Mouse (Mus musculus): ENCODE measurements around the gene Nploc4. TPM values are rescaled to one million over a fixed set of nuclear protein-coding genes. Genes with fewer than 3 reads are reported as not detected.

Nploc4 gene
- polyA plus RNA-seq, 1 experiment from 2014 or later, result 23.5 TPM

GRCm38 (mm10) chr11:120377337-120377736 is 60.2 kb downstream of the Nploc4 start:
- Histone ChIP-seq H3K4me1 (ENCODE audit: control insufficient read depth, insufficient read depth, low read length) (peaks cover 21% of the 10 kb centered on the region), H3K27me3 (ENCODE audit: control insufficient read depth, insufficient read depth, low read length) (no peaks in the 10 kb centered on the region), H3K9ac (ENCODE audit: low read length) (peak overlapping the region; percentile 84), H3K4me3 (replicated peaks; ENCODE audit: low read length) (peak overlapping the region; percentile 90), H3K36me3 (ENCODE audit: control insufficient read depth, insufficient read depth, low read length) (peaks cover 7% of the 10 kb centered on the region; the same call in 1 of the 2 replicates), H3K27ac (ENCODE audit: low read length) (no peak overlapping the region), H3K4me2 (ENCODE audit: low read depth, low read length) (peak overlapping the region; percentile 94), H3K9me3 (replicated peaks; ENCODE audit: control insufficient read depth, low read length) (no peaks in the 10 kb centered on the region)
- ATAC-seq (ENCODE audit: insufficient read depth, low FRiP score), result no peak
- 65% methylated on average over 10 of the region's 10 CpGs for WGBS

- H3K36me3 ChIP-seq (ENCODE audit: control insufficient read depth, insufficient read depth, low read length), result peaks cover 7% of the 10 kb centered on the region; the same call in 1 of the 2 replicates
- peaks cover 21% of the 10 kb centered on the region for H3K4me1 ChIP-seq (ENCODE audit: control insufficient read depth, insufficient read depth, low read length)
- WGBS, result 86% methylated on average over 17 of the region's 17 CpGs
- H3K27me3 ChIP-seq (ENCODE audit: control insufficient read depth, insufficient read depth, low read length), result no peaks in the 10 kb centered on the region
- ATAC-seq (ENCODE audit: insufficient read depth, low FRiP score), result no peak
- H3K27ac ChIP-seq (ENCODE audit: low read length), result no peak overlapping the region
- H3K4me3 ChIP-seq (replicated peaks; ENCODE audit: low read length), result no peak overlapping the region
- no peaks in the 10 kb centered on the region for H3K9me3 ChIP-seq (replicated peaks; ENCODE audit: control insufficient read depth, low read length)
- H3K9ac ChIP-seq (ENCODE audit: low read length), result peak overlapping the region; percentile 84
- H3K4me2 ChIP-seq (ENCODE audit: low read depth, low read length), result no peak overlapping the region
These were observed 61.0 kb downstream of the Nploc4 start for GRCm38 (mm10) chr11:120376302-120377160.

GRCm38 (mm10) chr11:120375324-120375723 is 62.2 kb downstream of the Nploc4 start:
- no peaks in the 10 kb centered on the region for H3K27me3 ChIP-seq (ENCODE audit: control insufficient read depth, insufficient read depth, low read length)
- no peak overlapping the region for H3K4me3 ChIP-seq (replicated peaks; ENCODE audit: low read length)
- peaks cover 21% of the 10 kb centered on the region for H3K4me1 ChIP-seq (ENCODE audit: control insufficient read depth, insufficient read depth, low read length)
- ATAC-seq (ENCODE audit: insufficient read depth, low FRiP score), result no peak
- H3K36me3 ChIP-seq (ENCODE audit: control insufficient read depth, insufficient read depth, low read length), result peaks cover 7% of the 10 kb centered on the region; the same call in 1 of the 2 replicates
- 93% methylated on average over 10 of the region's 10 CpGs for WGBS
- H3K27ac ChIP-seq (ENCODE audit: low read length), result no peak overlapping the region
- H3K9ac ChIP-seq (ENCODE audit: low read length), result no peak overlapping the region
- H3K4me2 ChIP-seq (ENCODE audit: low read depth, low read length), result no peak overlapping the region
- no peaks in the 10 kb centered on the region for H3K9me3 ChIP-seq (replicated peaks; ENCODE audit: control insufficient read depth, low read length)

GRCm38 (mm10) chr11:120373820-120374586 is 63.5 kb downstream of the Nploc4 start:
- Histone ChIP-seq H3K9me3 (replicated peaks; ENCODE audit: control insufficient read depth, low read length) (no peaks in the 10 kb centered on the region), H3K4me1 (ENCODE audit: control insufficient read depth, insufficient read depth, low read length) (peaks cover 16% of the 10 kb centered on the region), H3K4me3 (replicated peaks; ENCODE audit: low read length) (no peak overlapping the region), H3K27ac (ENCODE audit: low read length) (peak overlapping the region; percentile 8; the same call in 1 of the 2 replicates), H3K27me3 (ENCODE audit: control insufficient read depth, insufficient read depth, low read length) (no peaks in the 10 kb centered on the region), H3K9ac (ENCODE audit: low read length) (no peak overlapping the region), H3K36me3 (ENCODE audit: control insufficient read depth, insufficient read depth, low read length) (peaks cover 7% of the 10 kb centered on the region; the same call in 1 of the 2 replicates), H3K4me2 (ENCODE audit: low read depth, low read length) (no peak overlapping the region)
- 86% methylated on average over 23 of the region's 23 CpGs for WGBS
- ATAC-seq (ENCODE audit: insufficient read depth, low FRiP score), result no peak

- Histone ChIP-seq H3K27me3 (ENCODE audit: control insufficient read depth, insufficient read depth, low read length) (no peaks in the 10 kb centered on the region), H3K9me3 (replicated peaks; ENCODE audit: control insufficient read depth, low read length) (no peaks in the 10 kb centered on the region), H3K36me3 (ENCODE audit: control insufficient read depth, insufficient read depth, low read length) (peaks cover 7% of the 10 kb centered on the region; the same call in 1 of the 2 replicates), H3K4me2 (ENCODE audit: low read depth, low read length) (no peak overlapping the region), H3K4me1 (ENCODE audit: control insufficient read depth, insufficient read depth, low read length) (peaks cover 14% of the 10 kb centered on the region), H3K4me3 (replicated peaks; ENCODE audit: low read length) (no peak overlapping the region), H3K9ac (ENCODE audit: low read length) (no peak overlapping the region), H3K27ac (ENCODE audit: low read length) (no peak overlapping the region)
- ATAC-seq (ENCODE audit: insufficient read depth, low FRiP score), result no peak
- WGBS, result 66% methylated on average over 13 of the region's 13 CpGs
These were observed 64.5 kb downstream of the Nploc4 start for GRCm38 (mm10) chr11:120373025-120373424.

- Histone ChIP-seq H3K36me3 (ENCODE audit: control insufficient read depth, insufficient read depth, low read length) (no peaks in the 10 kb centered on the region; the same call in 1 of the 2 replicates), H3K9ac (ENCODE audit: low read length) (peak overlapping the region; percentile 28)
These were observed 67.9 kb downstream of the Nploc4 start for GRCm38 (mm10) chr11:120369656-120370055.

GRCm38 (mm10) chr11:120366443-120367027 is 71.0 kb downstream of the Nploc4 start:
- Histone ChIP-seq H3K9me3 (replicated peaks; ENCODE audit: control insufficient read depth, low read length) (no peaks in the 10 kb centered on the region), H3K36me3 (ENCODE audit: control insufficient read depth, insufficient read depth, low read length) (no peaks in the 10 kb centered on the region), H3K4me1 (ENCODE audit: control insufficient read depth, insufficient read depth, low read length) (no peaks in the 10 kb centered on the region), H3K9ac (ENCODE audit: low read length) (no peak overlapping the region), H3K4me3 (replicated peaks; ENCODE audit: low read length) (no peak overlapping the region), H3K27ac (ENCODE audit: low read length) (no peak overlapping the region), H3K27me3 (ENCODE audit: control insufficient read depth, insufficient read depth, low read length) (no peaks in the 10 kb centered on the region), H3K4me2 (ENCODE audit: low read depth, low read length) (no peak overlapping the region)
- ATAC-seq (ENCODE audit: insufficient read depth, low FRiP score), result no peak
- 33% methylated on average over 7 of the region's 7 CpGs for WGBS

More at GRCm38 (mm10) chr11:120369656-120370055, 67.9 kb downstream of the Nploc4 start:
- H3K4me1 ChIP-seq (ENCODE audit: control insufficient read depth, insufficient read depth, low read length), result no peaks in the 10 kb centered on the region; the same call in 1 of the 2 replicates
- 30% methylated on average over 8 of the region's 8 CpGs for WGBS
- no peak overlapping the region for H3K4me3 ChIP-seq (replicated peaks; ENCODE audit: low read length)
- no peaks in the 10 kb centered on the region for H3K9me3 ChIP-seq (replicated peaks; ENCODE audit: control insufficient read depth, low read length)
- peak overlapping the region; percentile 30 for H3K27ac ChIP-seq (ENCODE audit: low read length)
- no peak overlapping the region for H3K4me2 ChIP-seq (ENCODE audit: low read depth, low read length)
- no peaks in the 10 kb centered on the region for H3K27me3 ChIP-seq (ENCODE audit: control insufficient read depth, insufficient read depth, low read length)
- ATAC-seq (ENCODE audit: insufficient read depth, low FRiP score), result peak; percentile 68; the same call in 1 of the 2 replicates

GRCm38 (mm10) chr11:120362891-120363290 is 74.6 kb downstream of the Nploc4 start:
- no peak for ATAC-seq (ENCODE audit: insufficient read depth, low FRiP score)
- peaks cover 11% of the 10 kb centered on the region for H3K4me1 ChIP-seq (ENCODE audit: control insufficient read depth, insufficient read depth, low read length)
- no peak overlapping the region for H3K9ac ChIP-seq (ENCODE audit: low read length)
- no peaks in the 10 kb centered on the region for H3K36me3 ChIP-seq (ENCODE audit: control insufficient read depth, insufficient read depth, low read length)
- 83% methylated on average over 6 of the region's 6 CpGs for WGBS
- H3K9me3 ChIP-seq (replicated peaks; ENCODE audit: control insufficient read depth, low read length), result no peaks in the 10 kb centered on the region
- no peak overlapping the region for H3K4me2 ChIP-seq (ENCODE audit: low read depth, low read length)
- H3K27ac ChIP-seq (ENCODE audit: low read length), result no peak overlapping the region
- no peak overlapping the region for H3K4me3 ChIP-seq (replicated peaks; ENCODE audit: low read length)
- H3K27me3 ChIP-seq (ENCODE audit: control insufficient read depth, insufficient read depth, low read length), result no peaks in the 10 kb centered on the region

Data from stomach, embryonic 16.5 days (tissue).